Mouse (Mus musculus) heart, postnatal 0 days (tissue): Measurements from ENCODE around the gene Prr5l. TPM values are rescaled to one million over a fixed set of nuclear protein-coding genes. Genes with fewer than 3 reads are reported as not detected.

ENCODE experiments used
- ATAC-seq: fragments of 200-750 bp; cut with Nextera tagmentation; 2 replicates; pipeline ENCODE4 v1.8.0; 2017; ENCODE audit warnings: low read depth, moderate number of reproducible peaks, moderate library complexity; ENCODE audit not compliant: insufficient read depth
- DNase-seq: peaks from one replicate; pipeline ENCODE4 v3.0.0-alpha.2; 2016; ENCODE audit warnings: low spot score
- H3K27ac ChIP-seq: fragments of 300-500 bp; sonication (generic); 2 replicates; pipeline ENCODE4 v1.5.1; 2014; ENCODE audit warnings: low read depth, mild to moderate bottlenecking
- H3K27me3 ChIP-seq: fragments of 300-500 bp; sonication (generic); 2 replicates; pipeline ENCODE4 v1.6.1; 2014; ENCODE audit warnings: low read length, mixed read lengths; ENCODE audit not compliant: control insufficient read depth, insufficient read depth
- H3K36me3 ChIP-seq: fragments of 300-500 bp; sonication (generic); replicated peaks from 2 replicates; pipeline ENCODE4 v1.6.1; 2014; ENCODE audit warnings: low read length, mixed read lengths; ENCODE audit not compliant: control insufficient read depth, insufficient read depth
- H3K4me1 ChIP-seq: fragments of 300-500 bp; sonication (generic); 2 replicates; pipeline ENCODE4 v1.6.1; 2014; ENCODE audit warnings: antibody characterized with exemption; ENCODE audit not compliant: control insufficient read depth, insufficient read depth
- H3K4me2 ChIP-seq: fragments of 300-500 bp; sonication (generic); 2 replicates; pipeline ENCODE4 v1.6.1; 2014; ENCODE audit warnings: low read depth, mild to moderate bottlenecking, low read length, moderate library complexity
- H3K4me3 ChIP-seq: fragments of 300-500 bp; sonication (generic); 2 replicates; pipeline ENCODE4 v1.5.1; 2014; ENCODE audit warnings: low read depth, low read length
- H3K9ac ChIP-seq: fragments of 300-500 bp; sonication (generic); replicated peaks from 2 replicates; pipeline ENCODE4 v1.6.1; 2014; ENCODE audit warnings: low read depth, low read length, mixed read lengths
- H3K9me3 ChIP-seq: fragments of 300-500 bp; sonication (generic); replicated peaks from 2 replicates; pipeline ENCODE4 v1.6.1; 2016; ENCODE audit warnings: low read length; ENCODE audit not compliant: control insufficient read depth
- CTCF ChIP-seq: IDR thresholded peaks from 2 replicates; pipeline ENCODE4 v1.5.1; 2016; ENCODE audit warnings: antibody characterized with exemption, control low read depth, low read depth
- EP300 ChIP-seq: IDR thresholded peaks from 2 replicates; pipeline ENCODE4 v1.6.1; 2016; ENCODE audit warnings: antibody characterized with exemption, low read depth
- WGBS: fragments of 180-500 bp; shearing (Covaris S2); extraction: QIAGEN DNeasy Blood & Tissue Kit; methylation state at CpG from one replicate; pipeline ENCODE4 v1.1.7; 2014; 5-methylcytosine and 5-hydroxymethylcytosine counted together
- polyA plus RNA-seq: library from polyadenylated mRNA; unstranded; fragments of >200 nt; fragmentation: Nextera tagmentation; extraction: Ambion mirVana; gene quantifications from 2 replicates; pipeline ENCODE4 v1.2.1, GENCODE M21; 2015
- total RNA-seq: library from RNA; depleted of rRNA; stranded (reverse); fragments of >200 nt; gene quantifications from 2 replicates; pipeline ENCODE4 v1.2.3, GENCODE M21; 2014; ENCODE audit warnings: low replicate concordance; rRNA removed

The Prr5l gene
- total and polyA plus RNA-seq, 2 experiments from 2014 or later = 2.9 to 16.1 TPM

- Histone ChIP-seq H3K36me3 (no peaks in the 10 kb centered on the region), H3K9me3 (no peaks in the 10 kb centered on the region), H3K27me3 (no peaks in the 10 kb centered on the region), H3K27ac (no peak overlapping the region), H3K4me3 (no peak overlapping the region), H3K4me1 (no peaks in the 10 kb centered on the region), H3K4me2 (no peak overlapping the region), H3K9ac (no peak overlapping the region)
- ATAC-seq = peak; percentile 81; the same call in 1 of the 2 replicates
- TF ChIP-seq EP300 (no peak), CTCF (peak; percentile 98)
- DNase-seq = peak; percentile 82
- 21% methylated on average over 9 of the region's 9 CpGs for WGBS
Observed at GRCm38 (mm10) chr2:101665058-101665702, 217.6 kb downstream of the Prr5l start.

Other genes with a start within 250 kb of the Prr5l start
- 0.04 and 12.3 TPM in 2 replicates for gene Rag1, start 233.5 kb downstream of the Prr5l start, total RNA-seq
- gene Rag1, start 233.5 kb downstream of the Prr5l start, polyA plus RNA-seq = 0.01 and 0.03 TPM in 2 replicates
- gene B230118H07Rik, start 233.5 kb downstream of the Prr5l start, total RNA-seq = 17.3 and 24.3 TPM in 2 replicates
- 85.5 and 92.1 TPM in 2 replicates for gene B230118H07Rik, start 233.5 kb downstream of the Prr5l start, polyA plus RNA-seq
- 13.9 and 24.2 TPM in 2 replicates for gene Traf6, start 204.6 kb downstream of the Prr5l start, total RNA-seq
- gene Traf6, start 204.6 kb downstream of the Prr5l start, polyA plus RNA-seq = 2.8 and 3.3 TPM in 2 replicates
- 29.8 and 44.6 TPM in 2 replicates for gene Commd9, start 3.2 kb upstream of the Prr5l start, total RNA-seq
- 46.3 and 52.3 TPM in 2 replicates for gene Commd9, start 3.2 kb upstream of the Prr5l start, polyA plus RNA-seq